Mouse (Mus musculus) brain, adult 2 months (tissue): ENCODE results near the gene T2.
"Not testable (repeated sequence)": the region's sequence is repeated elsewhere in the genome, so short reads cannot be mapped to it uniquely, and the experiment has no call there.

Source experiments
- DNase-seq: peaks from one replicate; pipeline ENCODE4 v3.0.0; 2011; ENCODE audit warnings: low read depth, low spot score

T2 gene

DNA sequence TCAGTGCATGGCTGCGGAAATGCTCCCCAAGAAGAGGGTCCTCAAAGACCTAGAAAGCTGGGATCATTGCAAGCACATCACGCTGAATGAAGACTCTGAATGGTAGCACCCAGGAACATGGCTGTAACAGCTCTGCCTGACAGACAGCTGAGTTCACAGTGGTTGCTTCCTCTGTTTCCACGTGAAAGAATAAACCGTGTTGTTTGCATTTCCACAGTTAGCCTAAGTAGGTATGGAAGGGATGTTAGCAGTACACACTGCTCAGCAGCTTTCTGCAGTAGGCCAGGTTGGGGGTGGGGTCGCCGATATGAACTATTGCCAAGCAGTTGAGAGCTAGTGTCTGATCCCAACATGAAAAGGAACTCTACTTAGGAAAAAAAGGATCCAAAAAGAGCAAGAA, at the start of gene T2:
TSS of gene T2 (plus strand) at position 301 of the 400 bp plus-strand sequence.
- no peak for DNase-seq

DNA sequence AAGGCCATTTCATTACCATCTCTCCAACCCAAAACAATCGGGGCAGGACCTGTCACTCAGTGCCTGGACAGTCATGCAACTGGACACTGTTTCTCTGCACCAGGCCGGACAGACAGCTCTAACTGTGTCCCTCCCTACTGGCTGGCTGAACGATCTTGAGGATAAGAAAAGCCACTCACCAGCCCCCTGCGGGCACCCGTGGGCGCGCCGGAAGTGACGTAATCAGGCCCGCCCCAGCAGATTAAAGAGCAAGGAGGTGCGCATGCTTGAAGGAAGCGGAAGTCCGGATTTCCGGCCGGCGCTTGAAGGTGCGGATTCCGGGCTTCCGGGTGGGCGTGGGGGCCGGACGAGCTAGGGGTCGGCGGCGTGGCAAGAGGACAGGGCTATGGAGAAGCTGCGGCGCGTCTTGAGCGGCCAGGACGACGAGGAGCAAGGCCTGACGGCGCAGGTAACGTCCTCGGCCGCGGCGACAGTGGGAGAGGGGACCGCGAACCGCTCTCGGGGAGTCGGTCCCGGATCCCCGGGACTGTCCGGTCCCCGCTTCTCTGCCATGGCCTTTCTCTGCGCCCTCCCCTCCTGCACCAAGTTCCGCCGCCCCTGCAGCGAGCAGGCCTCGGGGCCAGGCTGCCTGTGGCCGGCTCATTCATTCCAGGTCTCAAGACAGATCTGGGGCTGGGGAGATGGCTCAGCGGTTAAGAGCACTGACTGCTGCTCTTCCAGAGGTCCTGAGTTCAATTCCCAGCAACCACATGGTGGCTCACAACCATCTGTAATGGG, 44.8 kb upstream of the T2 start, which contains the start of gene Sft2d1:
TSS of gene Sft2d1 (plus strand) at position 265 of the 777 bp plus-strand sequence.
- DNase-seq, result peak; percentile 98

DNA sequence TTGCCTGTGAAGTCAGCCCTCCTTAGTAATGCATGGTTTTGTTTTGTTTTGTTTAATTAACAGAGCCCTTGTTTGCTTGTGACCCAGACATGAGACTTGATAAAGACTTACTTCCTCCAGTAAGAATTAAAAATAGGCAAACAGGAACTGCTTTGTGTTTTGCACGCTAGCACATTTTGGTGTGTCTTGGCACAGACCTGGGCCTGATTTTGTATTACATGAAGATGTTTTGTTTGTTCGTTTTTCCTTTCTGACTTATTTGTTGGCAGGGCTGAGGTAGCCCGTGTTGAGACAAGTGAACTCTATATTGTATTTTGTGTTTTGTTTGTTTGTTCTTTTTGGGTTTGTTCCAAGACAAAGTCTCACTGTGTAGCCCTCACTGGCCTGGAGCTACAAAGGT, 44.0 kb upstream of the T2 start:
- no peak for DNase-seq

DNA sequence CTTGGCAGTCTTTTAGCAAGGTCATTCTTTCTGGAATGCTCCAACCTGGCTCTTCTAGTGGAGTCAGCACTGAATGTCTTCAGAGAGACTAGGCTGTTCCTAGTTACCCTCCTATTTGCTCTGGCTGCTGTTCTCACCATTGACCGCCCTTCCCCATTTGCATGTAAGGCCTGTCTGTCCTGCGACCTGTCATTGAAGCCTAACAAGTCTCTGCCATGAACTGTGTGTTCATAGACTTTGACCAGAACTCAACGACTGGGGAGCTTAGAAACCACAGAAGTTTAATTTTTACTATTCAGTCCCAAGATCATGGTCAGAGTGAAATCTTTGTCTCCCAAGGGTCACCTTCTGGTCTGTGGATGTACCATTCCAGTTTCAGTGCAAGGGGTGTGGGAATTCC, 41.8 kb upstream of the T2 start:
- no peak for DNase-seq

DNA sequence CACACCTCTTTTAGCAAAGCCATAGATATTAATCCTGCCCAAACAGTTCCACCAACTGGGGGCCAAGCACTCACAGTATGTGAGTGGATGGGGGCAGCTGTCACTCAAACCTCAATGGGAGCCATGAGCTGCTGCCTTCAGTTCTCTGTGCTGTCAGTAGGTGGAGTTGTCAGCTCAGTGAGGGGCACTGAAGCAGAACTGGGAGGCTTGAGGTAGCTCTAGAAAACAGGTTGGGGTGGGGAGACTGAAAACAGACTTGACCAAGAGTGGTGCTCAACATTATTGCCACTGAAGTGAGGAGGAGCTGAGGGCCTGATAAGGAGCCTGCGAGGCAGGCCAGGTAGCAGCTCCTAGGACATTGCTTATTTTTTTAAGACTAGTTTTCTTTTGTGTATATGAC, 39.5 kb upstream of the T2 start:
- peak; percentile 50 for DNase-seq

DNA sequence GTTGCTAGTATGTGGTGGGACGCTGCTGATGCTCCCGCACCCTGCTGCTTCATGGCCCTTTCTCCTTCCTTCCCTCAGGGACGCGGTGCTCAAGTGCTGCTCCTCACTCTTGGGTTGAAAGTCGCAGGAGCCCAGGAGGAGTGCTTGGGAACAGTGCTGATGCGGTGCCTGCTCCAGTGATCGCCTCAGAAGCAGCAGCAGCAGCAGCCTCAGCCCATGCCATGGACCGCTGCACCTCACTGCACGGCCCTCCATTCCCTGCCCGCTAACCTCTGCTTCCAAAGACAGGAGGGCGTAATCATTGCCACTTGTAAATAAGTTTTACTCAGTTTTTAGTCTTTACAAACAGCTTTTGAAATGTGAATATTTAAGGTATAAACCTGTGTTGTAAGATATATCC, 28.9 kb upstream of the T2 start:
- DNase-seq, result not testable (repeated sequence)

DNA sequence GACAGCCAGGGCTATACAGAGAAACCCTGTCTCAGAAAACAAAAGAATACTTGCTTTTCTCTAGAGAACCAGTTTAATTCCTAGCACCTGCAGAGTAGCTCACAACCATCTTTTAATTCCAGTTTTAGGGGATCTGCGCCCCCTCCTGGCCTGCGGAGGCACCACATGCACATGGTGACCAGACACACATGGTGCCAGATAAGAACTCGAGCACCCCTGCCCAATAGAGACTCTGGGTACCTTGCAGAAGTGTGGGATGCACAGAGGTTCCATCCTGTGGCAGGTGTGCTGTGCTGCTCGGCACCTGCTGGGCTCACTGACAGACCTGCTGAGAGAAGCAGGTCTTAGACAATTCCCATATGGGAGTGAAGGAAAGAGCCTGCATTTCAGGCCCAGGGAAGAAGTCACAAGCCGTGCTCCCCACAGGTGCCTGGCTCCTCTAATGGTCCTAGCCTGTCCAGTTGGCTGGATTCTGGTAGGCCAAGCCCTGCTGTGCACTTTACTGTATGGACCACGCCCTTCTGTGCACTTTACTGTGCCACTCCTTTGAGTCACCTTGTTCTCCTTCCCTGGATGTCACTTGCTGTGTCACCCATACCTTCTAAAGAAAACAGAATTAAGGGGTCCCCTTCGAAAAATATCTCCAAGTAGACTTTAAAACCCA, 27.1 kb upstream of the T2 start:
- DNase-seq, result no peak

DNA sequence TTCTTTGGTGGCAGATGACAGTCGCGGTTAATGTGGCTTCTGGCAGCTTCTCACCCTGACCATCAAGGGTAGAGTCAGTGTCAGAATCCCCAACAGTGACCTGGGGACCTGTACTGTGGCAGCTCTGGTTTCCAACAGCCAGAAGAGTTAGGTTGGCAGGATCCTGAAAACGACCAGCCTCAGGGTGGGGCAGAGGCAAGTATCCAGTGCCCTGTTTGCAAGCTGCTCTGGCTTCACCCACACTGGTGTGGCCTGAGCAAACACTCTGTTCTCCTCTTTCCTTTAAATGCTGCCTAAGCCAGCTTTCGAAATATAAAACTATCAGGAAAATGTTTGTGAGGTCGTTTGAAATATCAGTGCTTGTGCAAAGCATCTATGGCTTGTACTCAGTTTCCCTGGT, 25.2 kb upstream of the T2 start:
- no peak for DNase-seq

DNA sequence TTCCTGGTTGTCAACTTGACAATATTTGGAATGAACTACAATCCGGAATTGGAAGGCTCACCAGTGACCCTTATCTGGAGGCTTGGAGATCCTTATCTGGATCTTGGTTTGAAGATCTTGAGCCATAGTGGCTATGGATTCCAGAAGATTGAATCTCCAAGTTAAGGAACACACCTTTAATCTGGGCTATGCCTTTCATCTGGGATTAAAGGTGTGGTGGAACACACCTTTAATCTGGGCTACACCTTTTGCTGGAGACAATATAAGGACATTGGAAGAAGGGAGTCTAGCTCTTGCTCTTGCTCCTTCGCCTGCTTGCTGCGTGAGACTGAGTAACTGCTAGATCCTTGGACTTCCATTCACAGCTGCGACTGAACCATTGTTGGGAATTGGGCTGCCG, 18.6 kb upstream of the T2 start, which contains the start of gene Prr18:
TSS of gene Prr18 (plus strand) at position 301 of the 400 bp plus-strand sequence.
- not testable (repeated sequence) for DNase-seq

DNA sequence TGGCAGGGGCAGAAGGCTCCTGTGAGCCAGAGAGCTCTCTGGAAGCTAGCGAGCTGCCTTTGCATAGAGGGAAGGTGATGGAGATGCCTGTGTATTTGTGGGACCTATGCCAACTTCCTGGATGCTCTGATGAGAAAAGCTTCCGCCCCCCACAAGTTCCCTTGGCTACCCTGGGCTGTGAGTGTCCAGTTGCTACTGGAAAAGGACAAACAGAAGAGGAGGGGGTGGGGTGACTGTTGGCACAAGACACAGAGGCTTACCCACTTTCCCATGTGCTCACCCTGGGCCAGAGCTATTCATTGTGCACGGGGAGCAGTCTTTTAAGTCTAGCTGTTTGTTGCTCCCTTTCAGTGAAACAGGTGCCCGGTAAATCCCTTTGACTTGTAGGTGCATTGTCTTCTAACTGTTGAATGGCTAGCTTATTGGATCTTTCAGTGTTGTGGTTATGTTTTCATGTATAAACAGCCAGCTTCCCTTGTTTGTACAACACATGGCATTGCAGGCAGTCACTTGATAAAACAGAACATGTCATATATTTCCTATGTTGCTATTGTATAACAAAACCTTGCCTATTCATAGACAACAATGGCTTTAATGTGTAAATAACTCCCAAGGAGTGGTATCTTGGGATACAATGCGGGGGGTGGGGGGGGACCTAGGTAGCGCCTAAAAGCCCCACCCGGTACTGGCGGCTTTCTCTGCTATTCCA, 16.0 kb upstream of the T2 start:
- peak; percentile 66 for DNase-seq

DNA sequence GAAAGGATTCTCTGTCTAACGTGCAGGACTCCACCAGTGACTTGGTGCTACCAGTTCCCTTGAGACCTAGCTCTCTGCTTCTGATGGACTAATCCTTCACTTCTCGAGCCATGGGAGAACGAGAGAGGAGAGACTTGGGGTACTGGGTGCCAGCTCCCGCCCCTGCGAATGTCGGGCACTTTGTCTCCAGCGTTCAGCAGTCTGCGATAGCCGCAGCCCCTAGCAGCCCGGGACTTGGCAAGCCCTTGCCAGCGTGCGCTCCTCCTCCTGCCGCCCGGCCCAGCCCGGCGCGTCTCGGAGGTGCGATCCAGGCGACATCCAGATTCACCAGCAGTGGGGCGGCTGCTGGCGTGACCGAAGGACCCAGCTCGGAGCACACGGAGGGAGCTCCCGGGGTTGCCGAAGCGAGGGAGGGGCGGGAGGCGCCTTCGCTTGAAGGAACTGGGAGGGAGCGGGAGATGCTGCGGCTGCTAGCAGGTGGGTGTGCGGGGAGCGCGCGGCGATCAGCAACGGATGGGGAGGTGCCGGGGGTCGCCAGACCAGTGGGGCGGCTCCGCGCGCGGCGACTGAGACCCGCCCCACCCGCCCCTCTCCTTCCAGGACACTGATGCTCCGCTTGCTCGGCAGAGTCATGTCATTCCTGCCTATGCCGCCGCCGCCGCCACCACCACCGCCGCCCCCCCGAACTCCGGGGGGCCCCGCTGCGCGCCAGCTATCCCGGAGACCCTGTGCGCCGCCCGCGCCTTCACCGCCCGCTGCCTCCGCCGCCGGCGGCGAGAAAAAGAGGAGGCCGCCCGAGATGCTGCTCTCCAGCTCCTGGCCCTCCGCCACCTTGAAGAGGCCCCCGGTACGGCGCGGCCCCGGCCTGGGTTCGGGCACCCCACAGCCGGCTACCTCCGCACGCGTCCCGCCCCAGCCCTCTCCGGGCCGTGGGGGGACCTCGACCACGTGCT, 15.1 kb upstream of the T2 start:
- peak; percentile 64 for DNase-seq

DNA sequence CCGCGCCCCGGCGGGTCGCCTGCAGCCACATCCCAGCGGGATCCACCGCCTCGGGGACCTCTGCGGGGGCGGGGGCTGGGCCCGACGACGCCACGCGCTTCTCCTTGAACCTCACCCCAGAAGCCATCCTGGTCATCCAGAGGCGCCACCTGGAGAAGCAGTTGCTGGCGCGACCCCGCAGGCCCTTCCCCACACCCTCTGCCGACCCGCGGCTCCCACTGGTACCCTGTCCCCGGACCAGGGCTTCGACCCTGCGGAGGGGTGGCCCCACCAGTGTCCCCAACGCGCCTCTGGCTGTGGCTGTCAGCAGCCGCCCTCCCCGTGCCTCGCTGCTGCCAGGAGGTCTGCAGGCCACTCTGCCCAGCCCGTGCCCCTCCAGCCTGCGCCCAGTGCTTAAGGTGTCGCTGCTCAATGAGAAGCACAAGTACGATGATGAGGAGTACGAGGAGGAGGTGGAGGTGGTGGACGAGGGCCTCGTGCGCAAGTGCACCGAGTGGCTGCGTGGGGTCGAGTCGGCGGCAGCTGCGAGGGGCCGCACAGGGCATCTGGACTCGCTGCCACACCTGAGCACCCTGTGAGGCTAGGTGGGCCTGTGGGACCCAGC, 14.3 kb upstream of the T2 start:
- peak; percentile 12 for DNase-seq

DNA sequence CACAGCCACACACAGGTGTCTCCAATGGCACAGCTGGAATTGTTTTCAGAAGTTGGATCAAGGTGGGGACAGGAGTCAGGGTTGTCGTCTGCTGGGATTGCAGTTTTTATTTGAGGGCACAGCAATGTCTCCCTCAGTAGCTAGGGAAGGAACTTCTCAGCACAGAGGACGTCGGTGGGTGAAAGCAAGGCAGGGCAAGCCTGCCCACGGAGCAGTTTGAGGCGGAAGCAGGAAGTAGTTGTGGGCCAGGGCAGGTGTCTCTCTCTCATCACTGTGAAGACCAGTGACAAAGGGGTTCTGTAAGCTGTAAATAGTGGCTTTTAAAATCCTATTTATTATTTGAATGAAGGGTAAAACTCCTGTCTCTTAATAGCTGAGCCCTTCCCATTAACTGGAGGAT, 13.1 kb upstream of the T2 start:
- DNase-seq, result peak; percentile 6

DNA sequence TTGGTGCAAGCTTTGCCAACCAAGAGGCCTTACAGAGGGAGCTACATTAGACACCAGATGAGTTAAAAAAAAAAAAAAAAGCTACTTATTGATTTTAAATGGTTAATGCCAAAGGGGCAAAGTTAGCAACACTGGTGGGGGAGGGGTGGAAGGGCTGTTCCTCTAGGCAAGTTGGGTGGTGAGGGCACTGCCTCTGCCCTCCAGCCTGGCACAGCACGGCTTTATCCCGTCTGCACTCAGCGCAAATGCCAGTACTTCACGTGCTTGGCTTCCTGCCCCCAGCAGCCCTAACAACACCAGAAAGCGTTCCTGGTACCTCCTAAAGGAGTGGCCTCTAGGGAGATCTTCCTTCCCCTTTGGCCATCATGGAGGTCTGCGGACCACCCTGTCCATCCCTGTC, 12.4 kb upstream of the T2 start:
- DNase-seq, result peak; percentile 69

DNA sequence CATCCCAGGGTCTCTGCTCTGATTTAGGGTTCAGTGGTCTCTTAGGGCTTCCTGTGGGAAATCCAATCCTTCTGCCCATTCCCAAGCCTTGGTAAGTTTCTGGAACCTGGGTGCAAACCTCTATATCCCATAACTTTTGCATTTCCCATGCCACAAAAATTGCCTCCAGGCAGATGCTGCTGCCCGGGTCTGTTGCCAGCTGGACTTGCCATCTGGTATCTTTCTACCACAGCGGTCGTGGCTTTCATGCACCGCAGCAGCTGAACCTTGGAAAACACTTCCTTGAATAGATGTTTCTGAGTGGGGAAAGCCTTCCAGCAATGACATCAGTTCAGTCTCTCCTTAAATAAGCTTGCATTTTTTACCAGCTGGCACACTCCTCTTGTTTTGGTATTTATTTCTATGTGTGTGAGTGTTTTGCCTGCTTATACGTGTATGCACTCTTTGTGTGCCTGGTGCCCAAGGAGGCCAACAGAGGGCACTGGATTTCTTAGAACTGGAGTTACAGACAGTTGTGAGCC, 8.0 kb upstream of the T2 start:
- DNase-seq, result peak; percentile 37

DNA sequence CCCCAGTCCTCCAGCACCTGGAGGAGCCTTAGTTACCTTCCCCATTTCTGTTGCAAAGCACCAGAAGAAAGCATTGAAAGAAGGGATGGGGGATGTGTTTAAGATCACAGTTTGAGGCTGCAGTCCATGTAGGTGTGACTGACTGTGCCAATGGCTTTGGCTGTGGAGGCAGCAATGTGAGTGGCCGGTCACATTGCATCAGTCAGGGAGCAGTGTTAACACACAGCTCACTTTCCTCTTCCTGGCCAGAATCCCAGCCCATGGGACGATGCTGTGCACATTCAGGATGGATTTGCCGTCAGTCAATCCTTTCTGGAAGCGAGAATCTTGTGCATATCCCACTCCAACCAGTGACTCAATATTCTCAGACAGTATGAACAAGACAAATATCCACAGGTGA, 6.9 kb upstream of the T2 start:
- DNase-seq, result no peak

DNA sequence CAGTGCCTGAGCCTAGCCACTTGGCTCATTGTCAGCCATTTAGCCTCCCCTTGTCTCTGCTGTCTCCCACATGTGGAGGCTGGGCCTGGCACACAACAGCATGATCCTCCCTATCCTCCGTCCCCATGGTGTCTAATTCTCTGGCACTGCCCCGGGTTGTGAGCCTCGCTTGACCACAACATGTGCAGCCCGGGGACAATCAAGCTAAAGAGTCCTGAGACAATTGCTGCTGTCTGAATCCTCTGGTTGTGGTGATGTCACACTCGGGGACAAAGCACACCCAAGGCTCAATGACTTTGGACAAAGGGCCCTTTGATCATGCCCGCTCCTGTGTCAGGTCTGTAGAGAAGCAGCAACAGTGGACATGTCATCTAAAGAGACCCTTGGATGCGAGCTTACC, 4.7 kb upstream of the T2 start:
- DNase-seq, result peak; percentile 95

DNA sequence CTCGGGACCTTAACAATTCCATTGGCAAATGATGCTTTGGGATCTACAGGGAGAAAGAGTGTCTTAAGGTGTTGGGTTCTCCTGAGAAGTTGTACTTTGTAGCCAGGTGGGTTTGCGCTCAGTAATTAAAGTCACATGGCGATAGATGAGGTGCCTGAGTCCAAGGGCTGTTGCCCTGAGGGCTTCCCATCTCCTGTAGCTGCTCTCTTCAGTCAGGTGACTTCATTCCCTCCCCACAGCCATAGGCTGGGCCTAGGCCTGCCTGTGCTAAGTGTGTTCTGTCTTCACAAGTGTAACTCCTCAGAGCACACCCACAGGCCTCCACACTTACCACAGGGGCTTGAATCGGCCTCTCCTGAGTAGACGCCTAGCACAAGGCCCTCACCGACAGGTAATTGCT, 1.7 kb downstream of the T2 start:
- no peak for DNase-seq

DNA sequence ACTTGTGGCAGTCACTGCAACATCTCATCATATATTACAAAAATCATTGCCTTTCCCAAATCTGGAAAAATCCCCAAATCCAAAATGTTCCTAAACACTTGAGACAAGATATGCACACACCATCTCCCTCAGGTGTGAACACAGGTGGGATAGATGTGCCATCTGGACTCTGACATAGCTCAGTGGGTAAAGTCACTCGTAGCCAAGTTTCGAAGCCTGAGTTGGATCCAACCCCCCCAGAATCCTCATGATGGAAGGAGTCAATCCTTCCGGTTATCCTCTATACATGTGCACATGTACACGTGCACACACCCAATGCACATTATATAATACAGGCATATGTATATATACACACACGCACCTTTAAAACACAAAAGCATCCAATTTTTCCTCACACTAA, 5.1 kb downstream of the T2 start:
- DNase-seq, result peak; percentile 12

DNA sequence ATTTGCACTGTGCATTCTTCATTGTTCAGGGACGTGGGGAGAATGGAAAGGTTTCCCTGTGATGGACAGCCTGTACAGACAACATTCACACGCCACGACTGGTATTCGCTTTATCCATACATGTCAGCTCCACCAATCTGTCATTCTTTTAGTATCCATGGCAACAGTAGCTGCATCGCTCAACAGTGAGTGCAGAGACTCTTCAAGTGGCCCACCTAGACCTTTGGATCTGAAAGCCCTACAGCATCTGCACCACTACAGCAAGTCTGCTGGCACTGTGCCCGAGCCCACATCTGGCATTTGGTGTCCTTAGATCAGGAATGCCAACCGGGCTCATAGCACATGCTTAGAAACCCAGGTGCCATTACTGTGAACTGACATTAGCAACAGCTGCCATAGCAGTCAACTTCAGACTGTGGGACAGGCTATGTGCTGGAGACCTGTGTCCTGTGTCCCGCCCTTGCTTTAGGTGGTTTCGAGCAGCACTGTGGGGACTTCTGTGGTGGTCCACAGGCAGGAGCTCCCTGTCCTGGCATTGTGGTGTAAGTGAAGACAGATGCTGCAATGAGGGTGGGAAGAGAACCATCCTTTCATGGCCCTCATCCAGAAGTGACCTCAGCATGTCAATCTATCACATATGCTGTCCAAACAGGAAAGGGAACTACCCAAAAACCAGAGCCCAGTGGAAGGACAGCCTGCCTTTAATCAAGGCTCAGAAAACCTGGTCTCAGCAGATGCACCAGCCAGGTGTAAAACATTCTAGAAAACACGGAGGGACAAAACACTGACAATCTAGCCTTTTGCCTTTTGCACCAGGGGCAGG, 5.7 kb downstream of the T2 start:
- DNase-seq, result peak; percentile 13
